Mouse (Mus musculus): ENCODE data around the gene Necap2.

GRCm38 (mm10) chr4:141120700-141121099 is 42.5 kb upstream of the Necap2 start:
- peak; percentile 66 for TF ChIP-seq CTCF (IDR thresholded peaks at IDR 0.05; ENCODE audit: insufficient read depth, low read depth, low read length)
- TF ChIP-seq POLR2A (IDR thresholded peaks at IDR 0.05; ENCODE audit: insufficient read depth, low read depth, low read length) = no peak
